Mouse (Mus musculus) monocyte, adult 5-6 weeks (primary cell): ENCODE results near the gene Gclm. TPM values are rescaled to one million over a fixed set of nuclear protein-coding genes. Genes with fewer than 3 reads are reported as not detected.

Source experiments
- ATAC-seq: fragments of 153-309, 156-312 bp; replicated peaks from 2 replicates; pipeline ENCODE4 v1.8.0; 2017; ENCODE audit warnings: mild to moderate bottlenecking; ENCODE audit not compliant: low TSS enrichment, insufficient number of reproducible peaks, severe bottlenecking, poor library complexity, low FRiP score
- total RNA-seq: library from RNA; stranded (forward); fragments of 200-1000, 200-491, 200-594 nt; gene quantifications from 3 replicates; pipeline ENCODE4 v1.2.3, GENCODE M21; 2017

The Gclm gene
- total RNA-seq, 1 experiment from 2014 or later: 18.5 TPM

- ATAC-seq: no peak
Measured at GRCm38 (mm10) chr3:122313936-122314335, 68.6 kb downstream of the Gclm start.

GRCm38 (mm10) chr3:122316621-122317020 is 71.3 kb downstream of the Gclm start:
- no peak for ATAC-seq

DNA sequence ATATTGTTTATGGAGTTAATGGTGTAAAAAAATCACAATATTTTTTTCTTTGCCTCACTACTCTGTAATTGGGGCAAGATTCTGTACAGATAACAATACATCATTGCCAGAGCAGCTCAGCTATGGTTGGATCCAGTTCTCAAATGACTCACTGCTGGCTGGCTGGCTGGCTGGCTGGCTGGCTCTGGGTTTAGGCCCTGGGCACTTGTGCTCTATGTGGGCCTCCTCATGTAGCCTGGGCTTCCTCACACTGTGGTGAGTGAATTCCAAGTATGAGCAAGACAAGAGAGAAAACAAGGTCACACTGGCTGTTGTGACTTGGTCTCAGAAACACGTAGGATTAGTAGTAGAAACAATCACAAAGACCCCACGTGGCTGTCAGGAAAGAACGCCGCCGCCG is 72.0 kb downstream of the Gclm start:
- no peak for ATAC-seq

Other genes starting within 250 kb of the Gclm start
- not detected in 3 replicates for gene Abca4, start 201.1 kb upstream of the Gclm start, total RNA-seq
- gene Dnttip2, start 28.8 kb downstream of the Gclm start, total RNA-seq: 121 to 170 TPM (median 151 TPM) in 3 replicates
- gene Bcar3, start 48.6 kb downstream of the Gclm start, total RNA-seq: 5.9 to 13.0 TPM (median 7.0 TPM) in 3 replicates